Mouse (Mus musculus) kidney, adult 2 months (tissue): ENCODE measurements at regions not wholly inside any gene's neighbourhood (a gene's known extent, or its start where the extent isn't known, plus 50 kb on each side); places are given as distances from the start of the nearest gene placed in this dataset.

ENCODE experiments used
- CTCF ChIP-seq: fragments of 200-500 bp; conservative IDR thresholded peaks from 2 replicates; pipeline ENCODE4 v1.5.1; 2011; ENCODE audit warnings: low read depth, mild to moderate bottlenecking, control low read depth, low read length, moderate library complexity, mixed read lengths; ENCODE audit not compliant: insufficient read depth, insufficient read length
- POLR2A ChIP-seq: fragments of 200-500 bp; IDR thresholded peaks from one replicate; pipeline ENCODE4 v1.6.1; 2011; ENCODE audit warnings: low read depth, low read length, control low read depth

DNA sequence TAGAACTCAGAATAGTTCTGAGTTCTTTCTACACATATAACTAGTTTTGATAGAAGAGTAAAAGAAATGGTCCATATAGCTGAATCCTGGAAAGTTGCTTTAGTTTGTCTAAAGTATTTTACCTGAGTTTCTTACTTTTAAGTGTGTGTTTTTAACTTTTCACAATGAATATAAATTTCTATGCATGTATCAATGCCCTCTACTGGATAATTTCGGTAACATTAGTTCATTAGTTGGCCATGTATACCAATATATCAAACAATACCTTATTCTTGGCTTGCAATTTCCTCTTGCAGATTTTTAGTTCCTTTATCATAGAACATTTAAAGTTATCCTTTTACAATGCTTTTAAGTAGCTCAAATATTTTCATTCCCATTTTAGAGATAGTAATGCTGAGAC, 568.8 kb downstream of the Tfap2b start:
- TF ChIP-seq CTCF: no peak
- TF ChIP-seq POLR2A: no peak
